Mouse (Mus musculus) cortical plate, adult 2 months (tissue): ENCODE data around the gene Mef2d.

Experiments used
- CTCF ChIP-seq: fragments of 200-500 bp; IDR thresholded peaks from 2 replicates; pipeline ENCODE4 v1.5.1; 2011; ENCODE audit warnings: mild to moderate bottlenecking, control low read depth, low read length; ENCODE audit not compliant: insufficient read depth; ENCODE audit errors: extremely low read depth
- POLR2A ChIP-seq: fragments of 200-500 bp; IDR thresholded peaks from 2 replicates; pipeline ENCODE4 v1.6.1; 2011; ENCODE audit warnings: mild to moderate bottlenecking, low read length, control low read depth; ENCODE audit not compliant: insufficient read depth; ENCODE audit errors: extremely low read depth

DNA sequence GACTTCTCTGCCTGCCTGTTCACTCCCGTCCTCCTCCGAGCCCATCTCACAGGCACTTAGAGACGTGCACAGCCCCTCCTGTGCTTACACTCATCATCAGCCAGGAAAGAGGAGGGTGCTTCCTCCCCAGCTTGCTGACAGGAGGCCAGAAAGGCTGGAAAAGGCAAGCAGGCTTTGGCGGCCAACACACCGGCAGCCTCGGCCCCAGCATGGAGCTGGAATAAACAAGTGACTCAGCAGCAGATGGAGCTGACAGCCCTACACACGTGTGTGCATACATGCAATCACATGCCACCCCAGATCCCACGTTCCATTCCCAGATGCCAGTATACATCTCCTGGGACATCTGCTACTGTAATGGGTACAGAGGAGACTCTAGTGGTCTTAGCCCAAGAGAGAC, 20.1 kb downstream of the Mef2d start:
- TF ChIP-seq POLR2A (no peak), CTCF (no peak)
